Mouse (Mus musculus): ENCODE results near the gene Casc3. TPM values are rescaled to one million over a fixed set of nuclear protein-coding genes. Genes with fewer than 3 reads are reported as not detected.
"Not testable (repeated sequence)": the region's sequence is repeated elsewhere in the genome, so short reads cannot be mapped to it uniquely, and the experiment has no call there.

Gene Casc3
- total and polyA plus RNA-seq, 3 experiments = 14.4 to 71.7 (median 16.7) TPM

GRCm38 (mm10) chr11:98820968-98821367 is 16.3 kb downstream of the Casc3 start:
- Histone ChIP-seq H3K9ac (ENCODE audit: insufficient read depth, low read depth) (no peak overlapping the region), H3K36me3 (replicated peaks in 1 of 2; ENCODE audit: control insufficient read depth in 1 of 2, insufficient read depth in 1 of 2, low read length in 1 of 2) (peaks cover 63 to 93% of the 10 kb centered on the region in 2 experiments), H3K4me1 (ENCODE audit: control insufficient read depth in 1 of 2, insufficient read depth in 2 of 2) (peaks cover 0 to 12% of the 10 kb centered on the region in 2 experiments; a peak in 2 of 4 replicates), H3K9me3 (replicated peaks; ENCODE audit: low read length) (peaks cover 4% of the 10 kb centered on the region), H3K79me2 (replicated peaks; ENCODE audit: control insufficient read depth, extremely low read depth, insufficient read depth, poor library complexity, severe bottlenecking) (peaks cover 59% of the 10 kb centered on the region), H3K4me2 (ENCODE audit: insufficient read depth, low read depth, poor library complexity, severe bottlenecking) (no peak overlapping the region), H3K27me3 (replicated peaks) (no peaks in the 10 kb centered on the region), H3K27ac (ENCODE audit: insufficient read depth, low read depth) (no peak overlapping the region), H3K4me3 (replicated peaks in 1 of 3; ENCODE audit: low read depth in 2 of 3, low read length in 2 of 3, poor library complexity in 1 of 3) (no peak overlapping the region)
- TF ChIP-seq JUND (conservative IDR thresholded peaks at IDR 0.05; ENCODE audit: low read depth, low read length) (no peak), UBTF (IDR thresholded peaks at IDR 0.05; ENCODE audit: low read depth, low read length) (no peak), MAFK (IDR thresholded peaks at IDR 0.05; ENCODE audit: insufficient replicate concordance, low read length) (no peak), JUN (IDR thresholded peaks at IDR 0.05; ENCODE audit: insufficient read depth, low read depth, low read length) (no peak), EP300 (IDR thresholded peaks at IDR 0.05; ENCODE audit: low read length) (no peak), ZMIZ1 (IDR thresholded peaks at IDR 0.05; ENCODE audit: low read depth, low read length) (no peak), NRF1 (IDR thresholded peaks at IDR 0.05; ENCODE audit: low read depth, low read length) (no peak), E2F4 (IDR thresholded peaks at IDR 0.05; ENCODE audit: insufficient replicate concordance, low read depth, low read length) (no peak), HCFC1 (IDR thresholded peaks at IDR 0.05; ENCODE audit: low read depth, low read length) (no peak), RAD21 (IDR thresholded peaks at IDR 0.05; ENCODE audit: low read depth, low read length) (no peak), MAZ (IDR thresholded peaks at IDR 0.05; ENCODE audit: low read depth, low read length) (no peak), SMC3 (IDR thresholded peaks at IDR 0.05; ENCODE audit: low read depth, low read length) (no peak)
- dilution Hi-C loops (cut with MboI; ENCODE audit: extremely low pct_ligation_motif_present, extremely low pct_unique_long_range_greater_than_20kb, low sequenced_read_pairs) = no loop called here
- DNase-seq (ENCODE audit: extremely low read depth) = no peak
- in situ Hi-C loops (cut with MboI; ENCODE audit: low pct_ligation_motif_present, low pct_unique_long_range_greater_than_20kb, low sequenced_read_pairs) = no loop called here

DNA sequence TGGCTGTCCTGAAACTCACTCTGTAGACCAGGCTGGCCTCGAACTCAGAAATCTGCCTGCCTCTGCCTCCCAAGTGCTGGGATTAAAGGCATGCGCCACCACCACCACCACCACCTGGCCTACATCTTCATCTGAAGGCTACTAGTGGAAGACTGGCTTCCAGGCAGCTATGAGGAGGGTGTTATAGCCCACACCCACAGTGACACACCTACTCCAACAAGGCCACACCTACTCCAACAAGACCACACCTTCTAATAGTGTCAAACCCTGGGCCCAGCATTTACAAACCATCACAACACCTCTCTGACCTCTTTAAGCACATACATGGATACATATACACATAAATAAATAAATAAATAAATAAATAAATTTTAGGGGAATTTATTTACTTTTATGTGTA is 21.4 kb downstream of the Casc3 start:
- in situ Hi-C loops (cut with MboI; ENCODE audit: low pct_ligation_motif_present, low pct_unique_long_range_greater_than_20kb, low sequenced_read_pairs) = loop anchor here (5.0 kb wide), 1 partner anchor 34 kb away; no protein-coding TSS in a partner anchor
- H3K27me3 ChIP-seq (replicated peaks); H3K4me1 ChIP-seq (ENCODE audit: control insufficient read depth in 1 of 2, insufficient read depth in 2 of 2); H3K4me3 ChIP-seq (replicated peaks in 1 of 3; ENCODE audit: low read depth in 2 of 3, low read length in 2 of 3, poor library complexity in 1 of 3); dilution Hi-C loops (cut with MboI; ENCODE audit: extremely low pct_ligation_motif_present, extremely low pct_unique_long_range_greater_than_20kb, low sequenced_read_pairs); H3K4me2 ChIP-seq (ENCODE audit: insufficient read depth, low read depth, poor library complexity, severe bottlenecking); H3K9ac ChIP-seq (ENCODE audit: insufficient read depth, low read depth); H3K9me3 ChIP-seq (replicated peaks; ENCODE audit: low read length); DNase-seq (ENCODE audit: extremely low read depth); H3K27ac ChIP-seq (ENCODE audit: insufficient read depth, low read depth): not testable (repeated sequence)
- H3K79me2 ChIP-seq (replicated peaks; ENCODE audit: control insufficient read depth, extremely low read depth, insufficient read depth, poor library complexity, severe bottlenecking) = peaks cover 40% of the 10 kb centered on the region
- peaks cover 77 to 93% of the 10 kb centered on the region in 2 experiments for H3K36me3 ChIP-seq (replicated peaks in 1 of 2; ENCODE audit: control insufficient read depth in 1 of 2, insufficient read depth in 1 of 2, low read length in 1 of 2)

- dilution Hi-C loops (cut with MboI; ENCODE audit: extremely low pct_ligation_motif_present, extremely low pct_unique_long_range_greater_than_20kb, low sequenced_read_pairs) (no loop called here), in situ Hi-C loops (cut with MboI; ENCODE audit: low pct_ligation_motif_present, low pct_unique_long_range_greater_than_20kb, low sequenced_read_pairs) (loop anchor here (5.0 kb wide), 1 partner anchor 36 kb away; no protein-coding TSS in a partner anchor)
- H3K4me2 ChIP-seq (ENCODE audit: insufficient read depth, low read depth, poor library complexity, severe bottlenecking) = no peak overlapping the region
- no peak for DNase-seq (ENCODE audit: extremely low read depth)
- peaks cover 77 to 93% of the 10 kb centered on the region in 2 experiments for H3K36me3 ChIP-seq (replicated peaks in 1 of 2; ENCODE audit: control insufficient read depth in 1 of 2, insufficient read depth in 1 of 2, low read length in 1 of 2)
- no peak overlapping the region for H3K27ac ChIP-seq (ENCODE audit: insufficient read depth, low read depth)
- H3K4me3 ChIP-seq (replicated peaks in 1 of 3; ENCODE audit: low read depth in 2 of 3, low read length in 2 of 3, poor library complexity in 1 of 3) = no peak overlapping the region
- no peaks in the 10 kb centered on the region; a peak in 1 of 4 replicates for H3K4me1 ChIP-seq (ENCODE audit: control insufficient read depth in 1 of 2, insufficient read depth in 2 of 2)
- H3K9ac ChIP-seq (ENCODE audit: insufficient read depth, low read depth) = no peak overlapping the region
- TF ChIP-seq ETS1 (conservative IDR thresholded peaks at IDR 0.05; ENCODE audit: low read depth, low read length) (no peak), ZC3H11A (IDR thresholded peaks at IDR 0.05; ENCODE audit: low read depth, low read length) (no peak), ELF1 (IDR thresholded peaks at IDR 0.05; ENCODE audit: low read depth, low read length) (no peak), IRF4 (IDR thresholded peaks at IDR 0.05; ENCODE audit: low read depth, low read length) (no peak), SIN3A (IDR thresholded peaks at IDR 0.05; ENCODE audit: low read length) (no peak), CTCF (conservative IDR thresholded peaks at IDR 0.05 in 1 of 2, IDR thresholded peaks at IDR 0.05 in 1 of 2; ENCODE audit: low read depth in 2 of 2, low read length in 2 of 2) (no peak), USF1 (IDR thresholded peaks at IDR 0.05; ENCODE audit: low read depth, low read length) (no peak), RAD21 (IDR thresholded peaks at IDR 0.05; ENCODE audit: low read depth, low read length) (no peak), ZKSCAN1 (IDR thresholded peaks at IDR 0.05; ENCODE audit: borderline replicate concordance, low read depth, low read length) (no peak), MAX (IDR thresholded peaks at IDR 0.05; ENCODE audit: low read length) (no peak), E2F4 (IDR thresholded peaks at IDR 0.05; ENCODE audit: insufficient replicate concordance, low read depth, low read length) (no peak), HCFC1 (IDR thresholded peaks at IDR 0.05; ENCODE audit: low read depth, low read length) (no peak)
- no peaks in the 10 kb centered on the region for H3K9me3 ChIP-seq (replicated peaks; ENCODE audit: low read length)
- no peaks in the 10 kb centered on the region for H3K27me3 ChIP-seq (replicated peaks)
- peaks cover 31% of the 10 kb centered on the region for H3K79me2 ChIP-seq (replicated peaks; ENCODE audit: control insufficient read depth, extremely low read depth, insufficient read depth, poor library complexity, severe bottlenecking)
Observed at GRCm38 (mm10) chr11:98827877-98828276, 23.2 kb downstream of the Casc3 start.

All from CH12.LX (cell line).